Comparison of ENCODE assay signal across 8 mouse cellular contexts in the genomic region with DNA sequence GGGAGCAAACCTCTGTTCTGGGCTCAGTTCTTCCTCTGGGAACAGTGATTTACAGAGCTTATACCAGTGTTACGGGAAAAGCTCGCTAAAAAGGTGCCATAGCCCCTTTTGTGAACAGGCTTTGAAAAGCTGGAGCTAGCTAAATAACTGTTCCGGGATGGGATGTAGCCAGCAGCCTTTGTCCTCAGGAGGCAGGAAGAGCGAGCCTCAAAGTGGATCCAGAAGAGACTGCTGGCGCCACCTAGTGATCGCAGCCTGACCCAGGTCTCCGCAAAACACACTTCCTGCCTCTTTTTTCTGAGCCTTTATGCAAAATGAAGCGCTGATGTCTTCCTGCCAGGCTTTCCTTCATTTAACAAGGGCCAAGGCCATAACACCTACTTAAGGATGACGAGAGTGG. TPM values are rescaled to one million over a fixed set of nuclear protein-coding genes. Genes with fewer than 3 reads are reported as not detected.
DNase-seq lines count a peak whose midpoint lies in the region; ATAC-seq lines count a peak whose summit lies in the region.

No protein-coding gene starts in this region.

- DNase-seq in R1 (ENCODE audit: low read depth, low spot score), result peak; percentile 91
- DNase-seq in cerebellum, postnatal 25 days, result peak; percentile 92 to 95
- peak; percentile 83 to 89 for DNase-seq in frontal cortex, postnatal 36 days (ENCODE audit: low spot score in 2 of 2)
- peak; percentile 88 for DNase-seq in left cerebral cortex, adult 18-20 months (ENCODE audit: low spot score in 2 of 2)
- DNase-seq in right cerebral cortex, adult 18-20 months, result peak; percentile 85
- peak; percentile 46 for DNase-seq in urinary bladder, postnatal 10 days (ENCODE audit: low spot score)

- peak overlapping the region; percentile 70 for H3K9ac ChIP-seq in hindbrain, embryonic 16.5 days (ENCODE audit: low read depth, low read length)

- H3K4me2 ChIP-seq in hindbrain, embryonic 16.5 days (ENCODE audit: low read length), result peak overlapping the region; percentile 74

- no peaks in the 10 kb centered on the region for H3K9me3 ChIP-seq in hindbrain, embryonic 16.5 days (ENCODE audit: control insufficient read depth, low read length)

- peaks cover 24% of the 10 kb centered on the region for H3K79me2 ChIP-seq in macrophage (ENCODE audit: inconsistent target)

- peaks cover 10% of the 10 kb centered on the region; the same call in 1 of the 2 replicates for H3K36me3 ChIP-seq in hindbrain, embryonic 16.5 days (ENCODE audit: control insufficient read depth, insufficient read depth, low read length)
- H3K36me3 ChIP-seq in macrophage (ENCODE audit: inconsistent target), result 0 out of 2 replicates have a peak, but pooled peaks cover under 1% of the 10 kb centered on the region

- peak overlapping the region; percentile 35 for H3K4me3 ChIP-seq in hindbrain, embryonic 16.5 days (ENCODE audit: low read length)
- no peak overlapping the region for H3K4me3 ChIP-seq in macrophage (ENCODE audit: inconsistent target)

- no peaks in the 10 kb centered on the region for H3K27me3 ChIP-seq in hindbrain, embryonic 16.5 days (replicated peaks; ENCODE audit: control insufficient read depth, insufficient read depth, low read length)

- peaks cover 26% of the 10 kb centered on the region for H3K4me1 ChIP-seq in hindbrain, embryonic 16.5 days (ENCODE audit: control insufficient read depth, insufficient read depth, low read depth, low read length)

- peak; percentile 56 for ATAC-seq in hindbrain, embryonic 16.5 days

- WGBS in hindbrain, embryonic 16.5 days, result 1% methylated on average over 9 of the region's 9 CpGs
- WGBS in macrophage (ENCODE audit: missing documents), result 3% methylated on average over 9 of the region's 9 CpGs

- peak overlapping the region; percentile 90 for H3K27ac ChIP-seq in hindbrain, embryonic 16.5 days (ENCODE audit: low read depth, low read length)
- peak overlapping the region; percentile 74 for H3K27ac ChIP-seq in macrophage

RNA-seq across cellular contexts. Expression of a gene that starts 2.3 kb away (rescaled TPM):
- polyA plus RNA-seq in hindbrain, embryonic 16.5 days (2015; fragmentation: Nextera tagmentation; extraction: Ambion mirVana), result 203 and 237 TPM in 2 replicates
- 100 to 1,000 TPM; 193 to 195 TPM for total RNA-seq in left cerebral cortex, adult 18-20 months (2021)
- total RNA-seq in macrophage (2018; cell fraction: chromatin; rRNA removed), result 100 to 1,000 TPM; 111 to 381 (median 212) TPM
- 100 to 1,000 TPM in 12 of 26 experiments, 10 to 100 TPM in 14; 50.7 to 142 (median 90.8) TPM for total RNA-seq in macrophage (2018; cell fraction: cytosol; rRNA removed)
- total RNA-seq in macrophage (2018; cell fraction: nucleus; rRNA removed), result 100 to 1,000 TPM in 16 of 26 experiments, 10 to 100 TPM in 10; 64.1 to 207 (median 106) TPM
- polyA plus RNA-seq in macrophage (2018), result 113 to 146 TPM (median 129 TPM) in 3 replicates

RNA-seq across cellular contexts. Expression of a gene that starts 2.7 kb away (rescaled TPM):
- polyA plus RNA-seq in hindbrain, embryonic 16.5 days (2015; fragmentation: Nextera tagmentation; extraction: Ambion mirVana), result 24.4 and 26.3 TPM in 2 replicates
- total RNA-seq in left cerebral cortex, adult 18-20 months (2021), result 10 to 100 TPM; 15.6 to 17.1 TPM
- 1 to 10 TPM; 1.0 to 9.7 (median 4.6) TPM for total RNA-seq in macrophage (2018; cell fraction: chromatin; rRNA removed)
- 10 to 100 TPM in 1 of 26 experiments, 1 to 10 TPM in 25; 5.2 to 12.4 (median 7.2) TPM for total RNA-seq in macrophage (2018; cell fraction: cytosol; rRNA removed)
- total RNA-seq in macrophage (2018; cell fraction: nucleus; rRNA removed), result 10 to 100 TPM in 1 of 26 experiments, 1 to 10 TPM in 25; 3.4 to 11.3 (median 5.2) TPM
- polyA plus RNA-seq in macrophage (2018), result 5.9 to 8.3 TPM (median 7.5 TPM) in 3 replicates

RNA-seq across cellular contexts. Expression of a gene that starts 25.6 kb away (rescaled TPM):
- 36.2 and 41.4 TPM in 2 replicates for polyA plus RNA-seq in hindbrain, embryonic 16.5 days (2015; fragmentation: Nextera tagmentation; extraction: Ambion mirVana)
- 10 to 100 TPM; 11.0 to 12.3 TPM for total RNA-seq in left cerebral cortex, adult 18-20 months (2021)
- 10 to 100 TPM in 1 of 26 experiments, 1 to 10 TPM in 25; 1.0 to 10.7 (median 3.8) TPM for total RNA-seq in macrophage (2018; cell fraction: chromatin; rRNA removed)
- 1 to 10 TPM; 2.4 to 7.7 (median 5.4) TPM for total RNA-seq in macrophage (2018; cell fraction: cytosol; rRNA removed)
- 1 to 10 TPM; 1.3 to 9.2 (median 5.3) TPM for total RNA-seq in macrophage (2018; cell fraction: nucleus; rRNA removed)
- 3.3 to 5.6 TPM (median 3.4 TPM) in 3 replicates for polyA plus RNA-seq in macrophage (2018)

RNA-seq across cellular contexts. Expression of a gene that starts 25.8 kb away (rescaled TPM):
- polyA plus RNA-seq in hindbrain, embryonic 16.5 days (2015; fragmentation: Nextera tagmentation; extraction: Ambion mirVana), result 22.1 and 22.4 TPM in 2 replicates
- total RNA-seq in left cerebral cortex, adult 18-20 months (2021), result 10 to 100 TPM in 1 of 2 experiments, 1 to 10 TPM in 1; 9.4 to 10.8 TPM
- total RNA-seq in macrophage (2018; cell fraction: chromatin; rRNA removed), result 10 to 100 TPM in 22 of 26 experiments, 1 to 10 TPM in 4; 7.4 to 39.2 (median 21.8) TPM
- total RNA-seq in macrophage (2018; cell fraction: cytosol; rRNA removed), result 10 to 100 TPM; 21.6 to 39.8 (median 31.1) TPM
- total RNA-seq in macrophage (2018; cell fraction: nucleus; rRNA removed), result 10 to 100 TPM; 14.6 to 72.8 (median 48.9) TPM
- polyA plus RNA-seq in macrophage (2018), result 12.4 to 32.0 TPM (median 13.9 TPM) in 3 replicates

RNA-seq across cellular contexts. Expression of a gene that starts 31.2 kb away (rescaled TPM):
- 1.2 and 1.5 TPM in 2 replicates for polyA plus RNA-seq in hindbrain, embryonic 16.5 days (2015; fragmentation: Nextera tagmentation; extraction: Ambion mirVana)
- total RNA-seq in left cerebral cortex, adult 18-20 months (2021), result under 1 TPM; 0.66 to 1.00 TPM
- total RNA-seq in macrophage (2018; cell fraction: chromatin; rRNA removed), result under 1 TPM in 2 of 26 experiments, not detected in 24; 0.29 to 0.93 TPM
- not detected for total RNA-seq in macrophage (2018; cell fraction: cytosol; rRNA removed)
- not detected for total RNA-seq in macrophage (2018; cell fraction: nucleus; rRNA removed)
- polyA plus RNA-seq in macrophage (2018), result not detected in 3 replicates
